Mouse (Mus musculus) CH12.LX (cell line): ENCODE measurements at regions not wholly inside any gene's neighbourhood (a gene's known extent, or its start where the extent isn't known, plus 50 kb on each side); places are given as distances from the start of the nearest gene placed in this dataset.

Source experiments
- CTCF ChIP-seq, 2 experiments: IDR thresholded peaks in 1 of 2; conservative IDR thresholded peaks in 1 of 2; 2 replicates each; pipeline ENCODE4 v1.5.1; 2011 to 2012; ENCODE audit warnings: low read depth in 2 of 2, low read length in 2 of 2, improper control_type of control experiment in 1 of 2, inconsistent platforms in 1 of 2, mild to moderate bottlenecking in 1 of 2, moderate library complexity in 1 of 2
- KAT2A ChIP-seq: IDR thresholded peaks from 2 replicates; pipeline ENCODE4 v1.6.1; 2012; ENCODE audit warnings: low read length, improper control_type of control experiment, inconsistent platforms; ENCODE audit not compliant: insufficient replicate concordance
- POLR2A ChIP-seq: IDR thresholded peaks from 2 replicates; pipeline ENCODE4 v1.6.1; 2011; ENCODE audit warnings: low read depth, mild to moderate bottlenecking, improper control_type of control experiment, low read length
- TCF12 ChIP-seq: IDR thresholded peaks from 2 replicates; pipeline ENCODE4 v1.6.1; 2014; ENCODE audit warnings: low read depth, mild to moderate bottlenecking, inconsistent platforms, low read length, improper control_type of control experiment

GRCm38 (mm10) chr10:87335176-87335575, 158.3 kb downstream of the Ascl1 start:
- no peak for TF ChIP-seq POLR2A
- TF ChIP-seq CTCF (conservative IDR thresholded peaks at IDR 0.05 in 1 of 2, IDR thresholded peaks at IDR 0.05 in 1 of 2; ENCODE audit: low read depth in 2 of 2, low read length in 2 of 2), result no peak
- no peak for TF ChIP-seq TCF12
- no peak for TF ChIP-seq KAT2A
